Mouse (Mus musculus) MEL (cell line): ENCODE measurements around the gene Syne4. TPM values are rescaled to one million over a fixed set of nuclear protein-coding genes. Genes with fewer than 3 reads are reported as not detected.

Experiments
- polyA plus RNA-seq, 2 experiments: library from polyadenylated mRNA; stranded (reverse) in 1 of 2; unstranded in 1 of 2; fragments of >175 nt in 1 of 2; fragments of >200 nt in 1 of 2; gene quantifications; 2 replicates each; pipeline versions ENCODE4 v1.2.1 to v1.2.4; 2012; ENCODE audit warnings: low replicate concordance in 2 of 2, low read depth in 1 of 2; ENCODE audit not compliant: insufficient read length in 2 of 2, insufficient read depth in 1 of 2, missing spikeins in 1 of 2
- total RNA-seq: library from RNA; depleted of rRNA; stranded (reverse); fragments of 300-350 nt; gene quantifications from 2 replicates; pipeline ENCODE4 v1.2.3, GENCODE M21; 2012; rRNA removed

Gene Syne4
- total and polyA plus RNA-seq, 3 experiments = 0.31 to 0.82 TPM; not detected in 1

Other genes starting within 250 kb of the Syne4 start
Only the 30 nearest of the 32 such genes appear.
- 2.2 and 2.4 TPM in 2 replicates for gene Zfp82, start 241.9 kb upstream of the Syne4 start, total RNA-seq
- gene Zfp82, start 241.9 kb upstream of the Syne4 start, polyA plus RNA-seq = 1 to 10 TPM in 1 of 2 experiments, not detected in 1; 2.0 TPM
- gene Gm26920, start 224.4 kb upstream of the Syne4 start, total RNA-seq = 0.62 TPM in 1 of 2 replicates, not detected in the other
- not detected for gene Gm26920, start 224.4 kb upstream of the Syne4 start, polyA plus RNA-seq
- 7.3 and 8.0 TPM in 2 replicates for gene Zfp566, start 224.3 kb upstream of the Syne4 start, total RNA-seq
- gene Zfp566, start 224.3 kb upstream of the Syne4 start, polyA plus RNA-seq = 1 to 10 TPM in 1 of 2 experiments, not detected in 1; 8.0 TPM
- 5.5 and 6.2 TPM in 2 replicates for gene Zfp260, start 220.0 kb upstream of the Syne4 start, total RNA-seq
- 1 to 10 TPM in 1 of 2 experiments, not detected in 1; 4.8 TPM for gene Zfp260, start 220.0 kb upstream of the Syne4 start, polyA plus RNA-seq
- gene Zfp382, start 192.9 kb upstream of the Syne4 start, total RNA-seq = 3.9 and 8.2 TPM in 2 replicates
- gene Zfp382, start 192.9 kb upstream of the Syne4 start, polyA plus RNA-seq = 1 to 10 TPM in 1 of 2 experiments, not detected in 1; 7.1 TPM
- 30.6 and 35.5 TPM in 2 replicates for gene Zfp146, start 145.1 kb upstream of the Syne4 start, total RNA-seq
- gene Zfp146, start 145.1 kb upstream of the Syne4 start, polyA plus RNA-seq = 10 to 100 TPM in 1 of 2 experiments, not detected in 1; 38.9 TPM
- 8.9 and 9.9 TPM in 2 replicates for gene Cox7a1, start 130.7 kb upstream of the Syne4 start, total RNA-seq
- gene Cox7a1, start 130.7 kb upstream of the Syne4 start, polyA plus RNA-seq = 10 to 100 TPM in 1 of 2 experiments, not detected in 1; 11.1 TPM
- gene Capns1, start 116.0 kb upstream of the Syne4 start, total RNA-seq = 31.7 and 38.3 TPM in 2 replicates
- gene Capns1, start 116.0 kb upstream of the Syne4 start, polyA plus RNA-seq = 100 to 1,000 TPM in 1 of 2 experiments, not detected in 1; 354 TPM
- 109 and 128 TPM in 2 replicates for gene Polr2i, start 82.9 kb upstream of the Syne4 start, total RNA-seq
- gene Polr2i, start 82.9 kb upstream of the Syne4 start, polyA plus RNA-seq = 100 to 1,000 TPM in 1 of 2 experiments, not detected in 1; 118 TPM
- 54.8 and 55.0 TPM in 2 replicates for gene Tbcb, start 82.5 kb upstream of the Syne4 start, total RNA-seq
- 10 to 100 TPM in 1 of 2 experiments, not detected in 1; 72.6 TPM for gene Tbcb, start 82.5 kb upstream of the Syne4 start, polyA plus RNA-seq
- not detected in 2 replicates for gene Ovol3, start 79.1 kb upstream of the Syne4 start, total RNA-seq
- gene Ovol3, start 79.1 kb upstream of the Syne4 start, polyA plus RNA-seq = under 1 TPM in 1 of 2 experiments, not detected in 1; 0.17 TPM
- gene Thap8, start 34.7 kb upstream of the Syne4 start, total RNA-seq = 0.42 and 0.73 TPM in 2 replicates
- gene Thap8, start 34.7 kb upstream of the Syne4 start, polyA plus RNA-seq = under 1 TPM in 1 of 2 experiments, not detected in 1; 0.46 TPM
- 4.9 and 6.5 TPM in 2 replicates for gene Wdr62, start 34.4 kb upstream of the Syne4 start, total RNA-seq
- 10 to 100 TPM; 30.5 to 44.8 TPM for gene Wdr62, start 34.4 kb upstream of the Syne4 start, polyA plus RNA-seq
- not detected in 2 replicates for gene Clip3, start 23.1 kb upstream of the Syne4 start, total RNA-seq
- gene Clip3, start 23.1 kb upstream of the Syne4 start, polyA plus RNA-seq = under 1 TPM in 1 of 2 experiments, not detected in 1; 0.19 TPM
- gene Alkbh6, start 6.1 kb upstream of the Syne4 start, total RNA-seq = 15.0 and 16.2 TPM in 2 replicates
- gene Alkbh6, start 6.1 kb upstream of the Syne4 start, polyA plus RNA-seq = 10 to 100 TPM in 1 of 2 experiments, not detected in 1; 24.6 TPM
- 0.92 and 0.96 TPM in 2 replicates for gene E130208F15Rik, start 6.9 kb downstream of the Syne4 start, total RNA-seq
- gene E130208F15Rik, start 6.9 kb downstream of the Syne4 start, polyA plus RNA-seq = 1 to 10 TPM in 1 of 2 experiments, not detected in 1; 3.2 TPM
- 4.3 and 4.5 TPM in 2 replicates for gene Sdhaf1, start 9.1 kb downstream of the Syne4 start, total RNA-seq
- gene Sdhaf1, start 9.1 kb downstream of the Syne4 start, polyA plus RNA-seq = 1 to 10 TPM in 1 of 2 experiments, not detected in 1; 8.1 TPM
- gene Lrfn3, start 48.0 kb downstream of the Syne4 start, total RNA-seq = not detected in 2 replicates
- gene Lrfn3, start 48.0 kb downstream of the Syne4 start, polyA plus RNA-seq = not detected
- gene Tyrobp, start 99.0 kb downstream of the Syne4 start, total RNA-seq = 2.8 and 3.9 TPM in 2 replicates
- gene Tyrobp, start 99.0 kb downstream of the Syne4 start, polyA plus RNA-seq = 10 to 100 TPM in 1 of 2 experiments, not detected in 1; 13.6 TPM
- gene Hcst, start 105.0 kb downstream of the Syne4 start, total RNA-seq = 7.1 and 15.5 TPM in 2 replicates
- 10 to 100 TPM in 1 of 2 experiments, not detected in 1; 28.1 TPM for gene Hcst, start 105.0 kb downstream of the Syne4 start, polyA plus RNA-seq
- 6.2 and 7.0 TPM in 2 replicates for gene Nfkbid, start 106.9 kb downstream of the Syne4 start, total RNA-seq
- gene Nfkbid, start 106.9 kb downstream of the Syne4 start, polyA plus RNA-seq = 10 to 100 TPM in 1 of 2 experiments, not detected in 1; 16.7 TPM
- 1.5 and 1.9 TPM in 2 replicates for gene Aplp1, start 130.7 kb downstream of the Syne4 start, total RNA-seq
- 1 to 10 TPM in 1 of 2 experiments, not detected in 1; 7.1 TPM for gene Aplp1, start 130.7 kb downstream of the Syne4 start, polyA plus RNA-seq
- not detected in 2 replicates for gene Kirrel2, start 142.9 kb downstream of the Syne4 start, total RNA-seq
- not detected for gene Kirrel2, start 142.9 kb downstream of the Syne4 start, polyA plus RNA-seq
- gene Nphs1, start 143.5 kb downstream of the Syne4 start, total RNA-seq = 1.3 and 2.3 TPM in 2 replicates
- gene Nphs1, start 143.5 kb downstream of the Syne4 start, polyA plus RNA-seq = 1 to 10 TPM in 1 of 2 experiments, not detected in 1; 1.2 TPM
- not detected in 2 replicates for gene Prodh2, start 178.8 kb downstream of the Syne4 start, total RNA-seq
- gene Prodh2, start 178.8 kb downstream of the Syne4 start, polyA plus RNA-seq = not detected
- gene Arhgap33, start 220.3 kb downstream of the Syne4 start, total RNA-seq = 1.8 and 2.4 TPM in 2 replicates
- gene Arhgap33, start 220.3 kb downstream of the Syne4 start, polyA plus RNA-seq = 10 to 100 TPM in 1 of 2 experiments, not detected in 1; 22.3 TPM
- 1.2 and 1.5 TPM in 2 replicates for gene Hspb6, start 237.4 kb downstream of the Syne4 start, total RNA-seq
- 10 to 100 TPM in 1 of 2 experiments, not detected in 1; 12.4 TPM for gene Hspb6, start 237.4 kb downstream of the Syne4 start, polyA plus RNA-seq
- gene Proser3, start 237.5 kb downstream of the Syne4 start, total RNA-seq = 2.3 and 2.4 TPM in 2 replicates
- 1 to 10 TPM in 1 of 2 experiments, not detected in 1; 8.9 TPM for gene Proser3, start 237.5 kb downstream of the Syne4 start, polyA plus RNA-seq
- gene Lin37, start 245.0 kb downstream of the Syne4 start, total RNA-seq = 10.9 and 12.0 TPM in 2 replicates
- 10 to 100 TPM in 1 of 2 experiments, not detected in 1; 49.8 TPM for gene Lin37, start 245.0 kb downstream of the Syne4 start, polyA plus RNA-seq
- 67.2 and 74.2 TPM in 2 replicates for gene U2af1l4, start 248.5 kb downstream of the Syne4 start, total RNA-seq
- 10 to 100 TPM in 1 of 2 experiments, not detected in 1; 72.5 TPM for gene U2af1l4, start 248.5 kb downstream of the Syne4 start, polyA plus RNA-seq